Mouse (Mus musculus) mouse embryonic stem cell (cell line): ENCODE data around the gene Ivns1abp.
"Not testable (repeated sequence)": the region's sequence is repeated elsewhere in the genome, so short reads cannot be mapped to it uniquely, and the experiment has no call there.

Source experiments
- in situ Hi-C, 2 experiments: fragments of 300-500 bp; cut with MboI; formaldehyde crosslinking; loops; 1 replicate in 1 of 2; 3 replicates in 1 of 2; pipeline ENCODE4 v1.14.3; 2019 to 2020; ENCODE audit warnings: low sequenced_read_pairs in 2 of 2, low pct_unique_long_range_greater_than_20kb in 1 of 2, mixed read lengths in 1 of 2; ENCODE audit not compliant: unreplicated experiment in 1 of 2

Ivns1abp gene

DNA sequence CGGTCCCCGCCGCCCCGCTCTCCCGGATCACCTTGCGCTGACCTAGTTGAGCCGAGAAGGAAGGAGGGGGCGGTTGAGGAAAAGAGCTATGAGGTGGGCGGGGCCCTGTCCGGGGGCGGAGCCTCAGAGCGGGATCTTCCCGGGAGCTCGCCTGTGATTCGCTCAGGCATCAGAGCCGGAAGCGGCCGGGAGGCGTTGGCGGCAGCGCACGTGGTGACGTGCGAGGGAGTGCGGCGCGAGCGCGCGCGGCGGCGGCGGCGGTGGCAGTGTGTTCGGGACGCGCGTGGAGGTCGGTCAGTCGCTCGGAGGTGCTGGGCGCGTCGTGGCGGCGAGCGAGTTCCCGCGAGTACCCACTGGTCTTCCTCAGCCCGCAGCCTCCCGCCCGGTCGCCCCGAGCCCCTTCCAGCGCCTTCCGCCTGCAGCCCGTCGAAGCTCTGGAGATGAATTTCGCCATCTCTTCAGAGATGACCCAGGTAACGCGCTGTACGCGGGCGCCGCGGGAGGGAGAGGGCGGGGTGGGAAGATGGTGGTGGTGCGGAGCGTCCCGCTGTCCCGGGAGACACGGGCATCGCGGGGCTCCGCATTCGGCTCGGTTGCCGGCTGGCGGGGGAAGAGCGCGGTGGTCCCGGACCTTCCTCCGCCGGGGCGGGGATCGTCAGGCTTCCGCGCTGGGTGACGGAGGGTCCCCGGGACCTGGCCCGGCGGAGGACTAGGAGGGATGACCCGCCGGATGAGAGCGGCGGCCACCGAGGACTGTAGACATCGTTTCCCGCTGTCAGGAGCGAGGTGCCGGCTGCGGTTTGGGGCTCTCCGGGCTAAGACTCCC, at the start of gene Ivns1abp:
Gene Ivns1abp, plus strand, starts transcription at position 195 of the 826 bp plus-strand sequence.
- in situ Hi-C loops: loop anchor here in 1 of 2 experiments (25.0 kb wide), 1 partner anchor 257 kb away; no protein-coding TSS in a partner anchor

DNA sequence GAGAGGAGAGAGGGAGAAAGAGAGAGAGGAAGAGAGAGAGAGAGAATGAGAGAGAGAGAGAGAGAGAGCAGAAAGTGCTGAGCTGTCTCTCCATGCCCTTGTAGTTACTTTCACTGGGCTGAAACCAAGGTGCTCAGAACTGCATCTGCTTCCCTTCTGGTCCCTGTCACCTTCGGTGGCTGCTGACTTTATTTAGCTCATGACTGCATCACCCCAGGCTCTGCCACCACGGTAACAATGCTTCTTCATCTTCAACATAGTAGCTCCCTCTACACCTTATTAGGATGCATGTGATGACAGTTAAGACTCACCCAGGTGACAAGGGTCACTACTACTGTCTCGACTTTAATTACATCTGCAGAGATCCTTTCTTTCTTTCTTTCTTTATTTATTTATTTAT, 48.8 kb upstream of the Ivns1abp start:
- in situ Hi-C loops: no loop called here

GRCm38 (mm10) chr1:151296621-151297020, 47.7 kb upstream of the Ivns1abp start:
- in situ Hi-C loops: no loop called here

- in situ Hi-C loops: no loop called here
Measured at GRCm38 (mm10) chr1:151297025-151297424, 47.3 kb upstream of the Ivns1abp start.

DNA sequence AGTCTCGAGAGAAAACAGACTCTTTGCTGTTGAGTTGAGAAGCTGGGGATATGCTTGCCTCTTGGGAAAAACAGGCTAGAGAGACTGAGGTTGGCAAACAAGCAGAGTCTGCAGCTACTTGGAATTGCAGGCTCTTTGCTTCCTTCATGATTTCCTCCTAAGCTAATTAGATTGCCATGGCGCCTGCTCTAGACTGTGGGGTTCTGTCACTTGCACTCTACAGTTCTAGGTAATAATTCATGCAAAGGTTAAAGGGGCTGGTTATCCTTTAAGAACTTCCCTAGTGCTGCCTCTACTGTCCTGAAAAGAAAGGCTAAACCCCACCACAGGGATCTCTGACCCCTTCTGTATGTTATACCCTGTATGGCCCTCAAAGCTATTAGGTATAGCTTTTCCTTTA, 46.7 kb upstream of the Ivns1abp start:
- in situ Hi-C loops: no loop called here

- in situ Hi-C loops: no loop called here
Measured at GRCm38 (mm10) chr1:151301456-151301855, 42.8 kb upstream of the Ivns1abp start.

GRCm38 (mm10) chr1:151301904-151302303, 42.4 kb upstream of the Ivns1abp start:
- in situ Hi-C loops: no loop called here

DNA sequence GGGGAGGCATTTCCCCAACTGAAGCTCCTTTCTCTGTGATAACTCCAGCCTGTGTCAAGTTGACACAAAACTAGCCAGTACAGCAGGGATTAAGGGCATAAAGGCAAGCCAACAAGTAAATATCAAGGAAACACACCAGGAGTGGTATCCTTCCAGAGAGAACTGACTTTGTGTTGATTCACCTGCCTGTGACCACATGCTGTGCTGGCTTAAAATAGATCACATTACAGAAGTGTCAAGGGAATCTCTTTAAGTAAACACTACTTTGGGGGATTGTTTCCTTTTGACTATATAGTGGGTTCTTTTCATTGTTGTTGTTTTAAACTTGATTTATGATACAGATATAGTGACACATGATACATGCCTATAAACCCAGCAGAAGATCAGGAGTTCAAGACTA, 41.0 kb upstream of the Ivns1abp start:
- in situ Hi-C loops: no loop called here

- in situ Hi-C loops: not testable (repeated sequence)
Measured at GRCm38 (mm10) chr1:151305001-151305400, 39.3 kb upstream of the Ivns1abp start.

- in situ Hi-C loops: no loop called here
Measured at GRCm38 (mm10) chr1:151307059-151307458, 37.2 kb upstream of the Ivns1abp start.

- in situ Hi-C loops: no loop called here
Measured at GRCm38 (mm10) chr1:151307821-151308220, 36.5 kb upstream of the Ivns1abp start.

DNA sequence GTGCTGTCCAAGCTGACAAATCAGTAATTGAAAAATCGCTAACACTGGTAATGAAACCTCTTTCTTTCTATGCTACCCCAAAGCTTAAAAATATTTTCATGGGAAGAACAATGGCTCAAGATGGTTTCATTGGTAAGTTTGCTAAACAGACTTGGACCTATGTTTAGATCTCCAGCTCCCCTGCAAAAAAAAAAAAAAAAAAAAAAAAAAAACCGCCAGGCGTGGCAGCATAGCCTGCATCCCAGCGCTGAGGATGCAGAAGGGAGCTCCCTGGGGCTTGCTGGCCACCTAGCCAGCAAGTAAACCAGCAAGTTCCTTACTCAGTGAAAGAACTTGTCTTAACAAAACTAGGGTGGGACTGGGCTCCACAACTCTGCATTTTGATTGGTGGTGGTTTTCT, 35.8 kb upstream of the Ivns1abp start:
- in situ Hi-C loops: no loop called here

- in situ Hi-C loops: no loop called here
Measured at GRCm38 (mm10) chr1:151310511-151310910, 33.8 kb upstream of the Ivns1abp start.

- in situ Hi-C loops: no loop called here
Measured at GRCm38 (mm10) chr1:151311379-151311778, 32.9 kb upstream of the Ivns1abp start.

GRCm38 (mm10) chr1:151319267-151319666, 25.0 kb upstream of the Ivns1abp start:
- in situ Hi-C loops: no loop called here

- in situ Hi-C loops: no loop called here
Measured at GRCm38 (mm10) chr1:151320408-151320807, 23.9 kb upstream of the Ivns1abp start.

DNA sequence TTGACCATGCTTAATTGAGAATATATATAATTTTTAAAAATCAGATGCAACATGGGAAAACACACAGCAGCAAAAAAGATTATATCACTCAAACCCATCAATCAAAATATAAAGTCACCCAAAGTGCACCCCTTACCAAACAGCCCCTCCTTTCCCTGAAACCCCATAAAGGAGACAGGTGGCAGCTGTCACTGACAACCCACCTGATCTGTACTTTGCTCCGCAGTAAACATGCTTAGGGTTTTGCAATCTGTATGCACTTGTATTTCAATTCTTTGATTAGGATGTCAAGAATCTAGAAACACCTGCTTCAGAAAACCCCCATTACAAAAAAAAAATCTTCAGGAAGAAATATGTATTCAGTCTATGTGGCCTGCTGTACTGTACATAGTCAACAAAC, 18.9 kb upstream of the Ivns1abp start:
- in situ Hi-C loops: loop anchor here in 1 of 2 experiments (25.0 kb wide), 1 partner anchor 238 kb away; no protein-coding TSS in a partner anchor

- in situ Hi-C loops: loop anchor here in 1 of 2 experiments (25.0 kb wide), 1 partner anchor 241 kb away; no protein-coding TSS in a partner anchor
Measured at GRCm38 (mm10) chr1:151328341-151329097, 15.8 kb upstream of the Ivns1abp start.

GRCm38 (mm10) chr1:151329601-151330000, 14.7 kb upstream of the Ivns1abp start:
- in situ Hi-C loops: loop anchor here in 1 of 2 experiments (25.0 kb wide), 1 partner anchor 242 kb away; no protein-coding TSS in a partner anchor
